Mouse (Mus musculus) layer of hippocampus, adult 2 months (tissue): ENCODE results near the gene Ppp1cc. TPM values are rescaled to one million over a fixed set of nuclear protein-coding genes. Genes with fewer than 3 reads are reported as not detected.
"Not testable (repeated sequence)": the region's sequence is repeated elsewhere in the genome, so short reads cannot be mapped to it uniquely, and the experiment has no call there.

Experiments
- DNase-seq, 2 experiments: peaks; one replicate each; pipeline ENCODE4 v3.0.0; 2022; ENCODE audit warnings: low spot score in 2 of 2
- H3K27ac ChIP-seq: fragments of 200-600 bp; 2 replicates; pipeline ENCODE4 v1.8.1; 2022
- H3K4me3 ChIP-seq: fragments of 200-600 bp; 2 replicates; pipeline ENCODE4 v1.8.1; 2022; ENCODE audit warnings: mild to moderate bottlenecking
- CTCF ChIP-seq: fragments of 200-600 bp; conservative IDR thresholded peaks from 2 replicates; pipeline ENCODE4 v1.8.1; 2022; ENCODE audit warnings: antibody characterized with exemption, mild to moderate bottlenecking, moderate library complexity
- total RNA-seq, 2 experiments: library from RNA; stranded (reverse); gene quantifications; 2 replicates each; pipeline ENCODE4 v1.2.3; 2021

The Ppp1cc gene
- total RNA-seq, 2 experiments from 2014 or later, result 223 to 228 TPM

GRCm38 (mm10) chr5:122189115-122189514 is 31.0 kb downstream of the Ppp1cc start:
- H3K27ac ChIP-seq, result no peak overlapping the region
- TF ChIP-seq CTCF, result no peak
- DNase-seq, result no peak
- no peak overlapping the region for H3K4me3 ChIP-seq

DNA sequence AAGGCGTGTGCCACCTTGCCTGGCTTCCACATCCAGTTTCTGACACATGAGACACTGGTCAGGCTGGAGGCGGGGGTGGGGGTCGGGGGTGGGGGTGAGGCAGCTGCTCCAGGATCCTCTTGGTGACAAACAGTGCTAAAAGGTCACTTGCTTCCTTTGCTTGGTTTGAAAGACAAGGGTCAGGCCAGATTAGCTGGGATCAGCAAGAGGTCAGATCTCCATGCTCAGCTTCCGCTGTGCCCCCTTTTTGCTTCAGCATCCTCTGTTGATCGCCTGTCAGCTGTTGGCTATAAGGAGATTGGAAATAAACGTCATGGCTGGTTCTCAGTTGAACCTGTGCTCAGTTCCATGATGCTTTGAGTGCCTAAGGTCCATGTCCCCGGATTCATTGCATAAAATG is 32.4 kb downstream of the Ppp1cc start:
- no peak for TF ChIP-seq CTCF
- no peak overlapping the region for H3K27ac ChIP-seq
- no peak for DNase-seq
- H3K4me3 ChIP-seq, result no peak overlapping the region

DNA sequence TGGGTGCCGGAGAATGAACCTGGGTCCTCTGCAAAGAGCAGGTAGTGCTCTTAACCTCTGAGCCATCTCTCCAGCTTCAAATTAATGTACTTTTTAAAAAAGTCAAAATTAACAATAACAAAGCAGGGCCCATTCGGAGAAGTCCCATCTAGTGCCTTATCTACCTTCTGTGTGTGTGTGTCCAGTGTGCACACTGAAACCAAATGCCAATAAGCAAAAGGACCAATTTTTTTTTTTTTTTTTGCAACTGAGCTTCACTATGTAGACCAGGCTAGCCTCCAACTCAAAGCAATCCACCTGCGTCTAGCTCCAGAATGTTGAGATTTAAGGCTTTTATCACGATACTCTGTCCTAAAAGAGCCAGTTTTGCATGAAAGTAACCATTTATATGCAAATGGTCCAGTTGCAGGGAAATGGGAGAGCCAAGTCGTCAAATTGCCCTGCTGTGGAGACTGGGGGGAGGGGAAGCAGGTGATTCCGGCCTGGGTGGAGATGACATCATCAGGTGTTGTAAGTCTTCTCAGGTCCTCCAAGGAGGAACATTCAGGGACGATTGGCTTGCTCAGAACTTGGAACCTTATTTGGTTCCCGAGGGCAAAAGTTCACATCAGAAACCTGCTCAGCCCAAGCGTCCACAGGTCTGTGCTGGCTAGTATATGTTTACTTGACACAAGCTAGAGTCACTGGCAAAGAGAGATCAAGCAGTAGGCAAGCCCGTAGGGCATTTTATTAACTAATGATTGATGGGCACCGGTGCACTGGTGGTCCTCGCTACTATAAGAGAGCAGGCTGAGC is 33.4 kb downstream of the Ppp1cc start:
- no peak overlapping the region for H3K4me3 ChIP-seq
- no peak overlapping the region for H3K27ac ChIP-seq
- no peak for TF ChIP-seq CTCF
- no peak for DNase-seq

DNA sequence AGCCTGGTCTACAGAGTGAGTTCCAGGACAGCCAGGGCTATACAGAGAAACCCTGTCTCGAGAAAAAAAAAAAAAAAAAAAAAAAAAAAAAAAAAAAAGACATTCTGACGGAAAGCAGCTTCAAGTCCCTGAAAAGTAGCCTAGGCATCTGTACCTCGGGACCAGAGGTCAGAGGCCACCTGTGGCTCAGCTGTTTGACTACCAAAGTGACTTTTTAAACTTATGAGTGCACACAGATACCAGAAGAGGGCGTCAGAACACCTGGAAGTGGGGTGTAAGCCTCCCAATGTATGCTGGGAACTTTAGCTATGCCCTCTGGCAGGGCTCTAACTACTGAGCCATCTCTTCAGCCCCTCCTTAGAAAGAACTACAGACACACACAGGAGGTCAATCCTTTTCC is 34.3 kb downstream of the Ppp1cc start:
- no peak overlapping the region for H3K4me3 ChIP-seq
- no peak for DNase-seq
- no peak overlapping the region for H3K27ac ChIP-seq
- no peak for TF ChIP-seq CTCF

- no peak for TF ChIP-seq CTCF
- no peak overlapping the region for H3K27ac ChIP-seq
Observed at GRCm38 (mm10) chr5:122200872-122201271, 42.8 kb downstream of the Ppp1cc start.

GRCm38 (mm10) chr5:122201904-122202303 is 43.8 kb downstream of the Ppp1cc start:
- H3K27ac ChIP-seq, result no peak overlapping the region

More at GRCm38 (mm10) chr5:122200872-122201271, 42.8 kb downstream of the Ppp1cc start:
- H3K4me3 ChIP-seq, result no peak overlapping the region
- DNase-seq, result no peak

GRCm38 (mm10) chr5:122204180-122204579 is 46.1 kb downstream of the Ppp1cc start:
- TF ChIP-seq CTCF, result no peak
- no peak overlapping the region for H3K27ac ChIP-seq
- H3K4me3 ChIP-seq, result no peak overlapping the region
- no peak for DNase-seq

More at GRCm38 (mm10) chr5:122201904-122202303, 43.8 kb downstream of the Ppp1cc start:
- TF ChIP-seq CTCF, result no peak
- H3K4me3 ChIP-seq, result no peak overlapping the region
- DNase-seq, result no peak

- TF ChIP-seq CTCF, result no peak
- Histone ChIP-seq H3K27ac (no peak within 1 kb of the TSS), H3K4me3 (no peak within 1 kb of the TSS)
- no peak for DNase-seq
Observed at GRCm38 (mm10) chr5:122206475-122206874, 48.4 kb downstream of the Ppp1cc start, which contains the start of gene Hvcn1. Hvcn1 (plus strand) TSS chr5:122206804.

DNA sequence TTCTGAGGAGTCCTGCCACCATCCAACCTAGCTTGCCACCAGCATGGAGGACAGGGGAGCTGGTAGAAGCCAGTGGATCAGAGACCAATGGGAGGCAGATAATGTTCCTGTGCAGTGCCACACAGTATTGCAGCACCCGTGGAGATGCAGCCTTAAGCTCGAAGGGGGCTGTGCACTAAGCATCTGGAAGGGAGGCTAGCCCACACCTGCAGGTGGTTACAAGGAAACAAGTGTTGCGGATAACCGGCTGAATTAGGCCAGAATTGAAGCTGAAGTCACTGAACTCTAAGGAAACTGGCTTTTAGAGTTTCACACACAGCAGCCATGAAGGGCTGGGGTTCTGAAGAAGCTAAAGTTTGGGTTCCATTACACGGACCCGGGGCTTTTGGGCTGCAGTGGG is 50.8 kb downstream of the Ppp1cc start:
- DNase-seq, result no peak
- TF ChIP-seq CTCF, result no peak
- Histone ChIP-seq H3K27ac (no peak overlapping the region), H3K4me3 (no peak overlapping the region)

- H3K4me3 ChIP-seq, result peak overlapping the region; percentile 3; the same call in 1 of the 2 replicates
- TF ChIP-seq CTCF, result no peak
- peak overlapping the region; percentile 32; the same call in 1 of the 2 replicates for H3K27ac ChIP-seq
- DNase-seq, result no peak
Observed at GRCm38 (mm10) chr5:122209591-122210368, 51.7 kb downstream of the Ppp1cc start.

GRCm38 (mm10) chr5:122210890-122211289 is 52.8 kb downstream of the Ppp1cc start:
- TF ChIP-seq CTCF, result no peak
- Histone ChIP-seq H3K27ac (no peak overlapping the region), H3K4me3 (no peak overlapping the region)
- DNase-seq, result no peak

DNA sequence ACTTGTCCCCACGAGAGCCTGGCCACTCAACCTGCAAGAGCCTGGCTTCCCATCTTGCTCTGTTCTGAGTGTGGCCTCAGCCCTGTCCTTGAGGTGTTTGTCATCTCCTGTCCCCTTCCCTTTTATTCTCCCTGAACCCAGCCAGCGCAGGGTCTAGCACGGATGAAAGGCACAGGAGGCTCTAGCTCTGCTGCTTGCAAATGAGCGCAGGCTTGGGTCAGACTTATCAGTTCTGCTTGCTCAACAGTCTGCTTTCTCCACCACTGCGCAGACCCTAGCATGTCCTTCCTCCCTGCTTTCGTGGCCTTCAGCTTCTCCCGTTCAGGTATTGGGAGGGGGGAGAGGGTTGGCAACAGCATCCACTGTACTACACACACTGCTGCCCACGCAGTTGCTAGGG is 54.0 kb downstream of the Ppp1cc start:
- H3K27ac ChIP-seq, result no peak overlapping the region
- no peak for TF ChIP-seq CTCF

DNA sequence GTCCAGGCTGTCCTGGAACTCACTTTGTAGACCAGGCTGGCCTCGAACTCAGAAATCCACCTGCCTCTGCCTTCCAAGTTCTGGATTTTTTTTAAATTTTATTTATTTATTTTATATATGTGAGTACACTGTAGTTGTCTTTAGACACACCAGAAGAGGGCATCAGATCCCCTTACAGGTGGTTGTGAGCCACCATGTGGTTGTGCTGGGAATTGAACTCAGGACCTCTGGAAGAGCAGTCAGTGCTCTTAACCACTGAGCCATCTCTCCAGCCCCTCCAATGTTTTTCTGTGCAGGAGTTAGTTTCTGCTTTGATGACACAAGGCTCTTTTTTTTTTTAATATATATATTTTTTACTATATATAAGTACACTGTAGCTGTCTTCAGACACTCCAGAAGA is 54.7 kb downstream of the Ppp1cc start:
- H3K4me3 ChIP-seq, H3K27ac ChIP-seq, DNase-seq: not testable (repeated sequence)
- TF ChIP-seq CTCF, result peak; percentile 36; the same call in 1 of the 2 replicates

More for the DNA sequence above, 54.0 kb downstream of the Ppp1cc start:
- DNase-seq, result peak in 1 of 2 experiments; percentile 8
- no peak overlapping the region for H3K4me3 ChIP-seq

DNA sequence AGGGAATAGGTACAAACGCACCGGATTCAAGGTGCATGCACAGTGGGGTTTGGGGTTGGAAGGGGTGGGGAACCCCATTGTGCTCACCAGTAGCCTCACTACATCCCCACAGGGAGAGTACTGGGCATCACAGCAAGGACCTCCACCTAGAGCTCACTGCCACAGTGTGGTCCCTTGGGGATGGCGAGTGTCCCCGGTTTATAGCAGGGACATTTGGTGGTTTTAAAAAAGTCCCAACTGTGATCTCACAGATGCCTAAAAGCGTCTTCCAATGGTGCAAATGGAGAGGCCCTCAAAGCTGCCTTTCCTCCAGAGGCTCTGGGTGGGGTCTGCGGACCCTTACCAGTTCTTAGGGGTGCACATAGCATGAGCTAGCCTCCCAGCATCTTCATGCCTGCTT is 55.8 kb downstream of the Ppp1cc start:
- H3K4me3 ChIP-seq, result no peak overlapping the region
- no peak for TF ChIP-seq CTCF
- DNase-seq, result no peak
- H3K27ac ChIP-seq, result no peak overlapping the region
